Mouse (Mus musculus) Patski (cell line): ENCODE results near the gene Gm6871. TPM values are rescaled to one million over a fixed set of nuclear protein-coding genes. Genes with fewer than 3 reads are reported as not detected.
"Not testable (repeated sequence)": the region's sequence is repeated elsewhere in the genome, so short reads cannot be mapped to it uniquely, and the experiment has no call there.

Experiments used
- ATAC-seq: fragments of 100-300 bp; one replicate; pipeline ENCODE4 v1.8.0; 2021
- CTCF ChIA-PET: fragments of 350-600 bp; sonication (Branson Sonifier 250); formaldehyde crosslinking; loops from one replicate; lab custom pipeline; 2022; ENCODE audit warnings: inconsistent platforms; lab: Charles Lee
- POLR2A ChIA-PET: fragments of 350-600 bp; sonication (Branson Sonifier 250); formaldehyde crosslinking; loops from one replicate; lab custom pipeline; 2022; ENCODE audit warnings: antibody characterized with exemption, inconsistent platforms; lab: Charles Lee
- DNase-seq: peaks from one replicate; pipeline ENCODE4 v3.0.0-alpha.2; 2011; ENCODE audit warnings: low read depth, low spot score
- H3K27me3 ChIP-seq: fragments of 371-371 bp; one replicate; pipeline ENCODE4 v1.5.1; 2021
- CTCF ChIP-seq: fragments of 100-300 bp; IDR thresholded peaks from one replicate; pipeline ENCODE4 v1.5.1; 2021
- in situ Hi-C: fragments of 300-500 bp; cut with MboI; formaldehyde crosslinking; loops from 3 replicates; pipeline ENCODE4 v1.11.1; 2018; ENCODE audit warnings: low pct_unique_long_range_greater_than_20kb, mixed read lengths
- polyA plus RNA-seq: library from polyadenylated mRNA; unstranded; gene quantifications from one replicate; pipeline ENCODE4 v1.2.3, GENCODE M21; 2021

Gm6871 gene
- polyA plus RNA-seq, result not detected

- in situ Hi-C loops, CTCF ChIA-PET, DNase-seq, H3K27me3 ChIP-seq, ATAC-seq, POLR2A ChIA-PET: not testable (repeated sequence)
Measured at GRCm38 (mm10) chr7:41573562-41573961, at the start of gene Gm6871. Gm6871 (minus strand) TSS chr7:41573662.

GRCm38 (mm10) chr7:41616241-41616640 is 42.8 kb upstream of the Gm6871 start:
- CTCF ChIA-PET, result interaction anchor here (1.2 kb wide), 1 partner anchor 12 kb away, joined by 3 read pairs; no protein-coding TSS in a partner anchor
- H3K27me3 ChIP-seq, ATAC-seq, DNase-seq, POLR2A ChIA-PET: not testable (repeated sequence)
- in situ Hi-C loops, result loop anchor here (5.0 kb wide), 1 partner anchor 871 kb away; no protein-coding TSS in a partner anchor

GRCm38 (mm10) chr7:41611654-41612053 is 38.2 kb upstream of the Gm6871 start:
- TF ChIP-seq CTCF, result no peak
- ChIA-PET CTCF (no interaction called here), POLR2A (no interaction called here)
- no peak for DNase-seq
- no peak for ATAC-seq
- H3K27me3 ChIP-seq, result no peaks in the 10 kb centered on the region
- in situ Hi-C loops, result no loop called here

GRCm38 (mm10) chr7:41599932-41600548 is 26.6 kb upstream of the Gm6871 start:
- TF ChIP-seq CTCF, result peak; percentile 35
- ChIA-PET CTCF (no interaction called here), POLR2A (no interaction called here)
- ATAC-seq, result peak; percentile 49
- no peak for DNase-seq
- in situ Hi-C loops, result loop anchor here (5.0 kb wide), 1 partner anchor 907 kb away; the partner anchor contains the start of gene Zfp141
- peaks cover 2% of the 10 kb centered on the region for H3K27me3 ChIP-seq

- peak; percentile 59 for DNase-seq
- ChIA-PET CTCF (no interaction called here), POLR2A (no interaction called here)
- in situ Hi-C loops, result loop anchor here (5.0 kb wide), 1 partner anchor 908 kb away; the partner anchor contains the start of gene Zfp141
- H3K27me3 ChIP-seq, result peaks cover 2% of the 10 kb centered on the region
- no peak for TF ChIP-seq CTCF
- ATAC-seq, result peak; percentile 99
Measured at GRCm38 (mm10) chr7:41599034-41599813, 25.8 kb upstream of the Gm6871 start, which contains the start of gene 2610021A01Rik. 2610021A01Rik (plus strand) TSS chr7:41599230.

- in situ Hi-C loops, result loop anchor here (5.0 kb wide), 1 partner anchor 909 kb away; the partner anchor contains the start of gene Zfp141
- no peak for TF ChIP-seq CTCF
- ChIA-PET CTCF (no interaction called here), POLR2A (no interaction called here)
- DNase-seq (no peak), ATAC-seq (no peak)
- H3K27me3 ChIP-seq, result peaks cover 2% of the 10 kb centered on the region
Measured at GRCm38 (mm10) chr7:41598615-41599014, 25.2 kb upstream of the Gm6871 start.

- CTCF ChIA-PET, H3K27me3 ChIP-seq, DNase-seq, in situ Hi-C loops, POLR2A ChIA-PET, ATAC-seq: not testable (repeated sequence)
Measured at GRCm38 (mm10) chr7:41587831-41588230, 14.4 kb upstream of the Gm6871 start.

- CTCF ChIA-PET, result no interaction called here
- in situ Hi-C loops, result no loop called here
- H3K27me3 ChIP-seq, result no peaks in the 10 kb centered on the region
- ATAC-seq (no peak), DNase-seq (no peak)
- POLR2A ChIA-PET, result no interaction called here
- no peak for TF ChIP-seq CTCF
Measured at GRCm38 (mm10) chr7:41582028-41582427, 8.6 kb upstream of the Gm6871 start.

- DNase-seq (no peak), ATAC-seq (no peak)
- ChIA-PET CTCF (no interaction called here), POLR2A (no interaction called here)
- TF ChIP-seq CTCF, result no peak
- in situ Hi-C loops, result no loop called here
- no peaks in the 10 kb centered on the region for H3K27me3 ChIP-seq
Measured at GRCm38 (mm10) chr7:41577956-41578355, 4.5 kb upstream of the Gm6871 start.

- ChIA-PET CTCF (no interaction called here), POLR2A (no interaction called here)
- DNase-seq (no peak), ATAC-seq (no peak)
- TF ChIP-seq CTCF, result no peak
- H3K27me3 ChIP-seq, result no peaks in the 10 kb centered on the region
- in situ Hi-C loops, result no loop called here
Measured at GRCm38 (mm10) chr7:41560681-41561080, 12.8 kb downstream of the Gm6871 start.

GRCm38 (mm10) chr7:41512672-41513071 is 60.8 kb downstream of the Gm6871 start:
- CTCF ChIA-PET, result no interaction called here
- POLR2A ChIA-PET, result no interaction called here
- DNase-seq, result no peak
- no peak for ATAC-seq
- in situ Hi-C loops, result no loop called here
- no peak for TF ChIP-seq CTCF
- peaks cover 8% of the 10 kb centered on the region for H3K27me3 ChIP-seq
